Mouse (Mus musculus): ENCODE data around the gene Rab8b. TPM values are rescaled to one million over a fixed set of nuclear protein-coding genes. Genes with fewer than 3 reads are reported as not detected.

Gene Rab8b
- total RNA-seq (2014; fragmentation: Nextera tagmentation) (37.5 and 39.6 TPM in 2 replicates), total RNA-seq (2017) (75.2 and 76.0 TPM in 2 replicates)

DNA sequence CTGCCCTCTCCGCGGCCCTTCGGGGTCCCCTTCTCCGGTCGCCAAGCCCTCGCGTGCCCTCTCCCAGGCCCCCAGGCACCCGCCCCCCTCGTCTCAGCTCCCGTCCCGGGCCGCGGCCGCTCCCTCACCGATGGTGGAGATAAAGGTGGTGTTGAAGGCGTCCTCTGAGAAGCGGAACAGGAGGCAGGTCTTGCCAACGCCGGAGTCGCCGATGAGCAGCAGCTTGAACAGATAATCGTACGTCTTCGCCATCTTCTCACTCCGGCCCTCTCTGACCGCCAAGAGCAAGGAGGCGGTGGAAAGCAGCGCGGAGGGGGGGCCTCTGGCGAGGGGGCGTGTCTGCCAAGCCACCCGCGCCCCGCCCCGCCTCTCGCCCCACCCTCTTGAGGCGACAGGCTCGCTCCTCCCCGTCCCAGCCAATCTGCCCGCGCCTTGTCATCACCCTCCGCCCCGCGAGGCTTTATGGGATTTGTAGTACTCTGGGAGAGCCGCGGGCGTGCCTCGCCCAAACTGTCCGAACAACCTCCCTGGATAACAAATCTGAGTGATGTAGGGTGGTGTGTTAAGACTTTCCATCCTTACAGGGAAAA, at the start of gene Rab8b:
Gene Rab8b, minus strand, starts transcription at position 306 of the 590 bp plus-strand sequence.
- peak; percentile 88 for ATAC-seq (replicated peaks; ENCODE audit: poor library complexity, severe bottlenecking)

DNA sequence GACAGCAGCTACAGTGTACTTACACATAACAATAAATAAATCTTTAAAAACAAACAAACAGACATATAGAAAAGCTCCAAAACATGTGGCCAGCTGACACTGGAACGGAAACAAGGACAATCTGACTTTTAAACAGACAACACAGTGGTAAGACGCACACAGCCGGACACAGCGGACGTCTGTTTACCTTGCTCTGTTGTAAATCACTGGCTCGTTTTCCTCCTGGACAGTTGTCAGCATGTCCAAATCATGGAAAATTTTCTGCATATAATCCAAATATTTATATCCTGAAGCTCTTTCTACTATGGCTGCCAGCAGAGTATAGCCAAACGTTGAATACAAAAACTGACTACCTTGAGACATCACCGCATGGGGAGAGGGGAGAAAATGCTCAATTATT, 48.0 kb upstream of the Rab8b start:
- ATAC-seq (replicated peaks; ENCODE audit: poor library complexity, severe bottlenecking) = no peak

DNA sequence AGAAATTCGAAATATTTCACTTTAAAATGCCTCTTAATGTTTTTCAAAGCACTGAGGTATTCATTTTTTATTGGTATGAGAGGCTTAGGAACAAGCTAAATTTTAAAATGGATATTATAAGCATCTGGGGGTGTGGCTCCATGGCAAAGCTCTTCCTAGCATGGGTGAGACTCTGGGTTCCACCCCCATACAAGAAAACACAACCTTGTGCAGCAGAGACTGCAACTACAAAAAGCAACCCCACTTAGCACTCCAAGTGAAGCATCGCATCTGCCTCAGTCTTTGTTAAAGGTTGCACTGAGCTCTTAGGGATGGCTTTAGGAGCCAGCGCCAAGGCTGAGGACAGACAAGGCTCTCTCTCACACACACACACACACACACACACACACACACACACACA, 42.0 kb upstream of the Rab8b start:
- ATAC-seq (replicated peaks; ENCODE audit: poor library complexity, severe bottlenecking) = no peak

DNA sequence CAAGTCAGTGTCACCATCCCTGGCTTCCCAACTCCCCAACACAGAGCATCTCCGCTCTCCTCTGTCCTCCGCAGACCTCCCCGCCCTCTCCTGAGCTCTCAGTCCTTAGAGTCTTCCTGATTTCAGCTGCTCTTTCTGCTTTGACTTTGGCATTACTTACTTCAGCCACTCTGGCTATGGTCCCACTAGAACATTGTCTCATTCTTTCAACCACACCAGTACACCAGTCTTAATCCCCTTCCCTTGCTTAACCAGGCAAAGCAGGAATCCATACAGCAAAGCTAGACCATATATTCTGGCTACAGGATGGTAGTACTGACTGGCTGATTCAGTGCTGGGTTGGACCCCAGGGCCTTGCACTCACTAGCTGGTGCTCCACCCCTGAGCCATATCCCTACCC, 38.0 kb upstream of the Rab8b start:
- no peak for ATAC-seq (replicated peaks; ENCODE audit: poor library complexity, severe bottlenecking)

DNA sequence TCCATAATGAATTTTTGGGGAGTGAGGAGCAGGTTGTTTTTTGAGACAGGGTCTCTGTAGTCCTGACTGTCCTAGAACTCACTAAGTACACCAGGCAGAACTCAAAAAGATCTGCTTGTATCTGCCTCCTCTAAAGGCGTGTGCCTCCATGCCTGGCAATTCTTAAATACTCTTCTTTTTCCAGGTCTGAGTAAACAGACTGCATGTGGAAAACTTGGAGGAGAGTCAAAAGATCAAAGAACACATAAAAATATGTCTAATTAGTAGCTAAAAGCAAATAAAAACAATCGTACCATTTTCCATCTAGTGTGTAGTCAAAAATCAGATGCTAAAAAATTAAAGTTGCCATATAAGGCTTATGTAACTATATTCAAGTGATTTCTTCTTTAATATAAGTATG, 33.4 kb upstream of the Rab8b start:
- no peak for ATAC-seq (replicated peaks; ENCODE audit: poor library complexity, severe bottlenecking)

DNA sequence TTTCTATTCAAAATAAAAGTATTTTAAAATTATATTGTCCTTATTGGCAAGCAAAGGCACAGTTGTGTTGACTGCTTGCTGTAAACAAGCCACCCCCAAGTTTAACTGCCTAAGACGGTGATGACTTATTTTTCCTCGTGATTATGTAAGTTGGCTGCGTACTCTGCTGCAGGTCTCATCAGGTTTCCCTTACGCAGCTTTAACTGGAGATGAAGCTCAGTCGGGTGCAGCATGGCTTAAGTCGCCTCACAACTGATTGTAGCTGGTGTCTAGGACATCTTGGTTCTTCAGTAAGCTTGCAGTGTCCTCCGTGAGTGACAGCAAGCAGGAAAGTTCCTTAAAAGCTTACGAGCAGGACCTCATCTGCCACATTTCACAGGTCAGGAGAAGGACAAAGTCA, 32.8 kb upstream of the Rab8b start:
- no peak for ATAC-seq (replicated peaks; ENCODE audit: poor library complexity, severe bottlenecking)

DNA sequence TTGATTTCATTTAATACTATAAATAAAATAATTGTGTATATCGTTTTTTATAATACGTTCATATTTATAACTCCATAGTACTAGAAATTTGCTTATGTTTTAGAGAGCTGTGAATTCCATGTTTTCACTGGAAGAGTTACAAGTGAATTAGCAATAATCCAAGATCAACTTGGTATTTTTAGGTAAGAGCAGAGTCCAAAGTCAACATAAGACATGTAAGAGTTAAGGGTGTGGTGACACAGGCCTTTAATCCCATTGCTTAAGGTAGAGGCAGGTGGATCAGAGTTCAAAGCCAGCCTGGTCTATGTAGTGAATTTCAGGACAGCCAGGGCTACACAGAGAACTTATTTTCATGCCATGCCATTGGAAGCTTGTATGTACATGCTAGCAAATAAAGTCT, 29.0 kb upstream of the Rab8b start:
- no peak for ATAC-seq (replicated peaks; ENCODE audit: poor library complexity, severe bottlenecking)

DNA sequence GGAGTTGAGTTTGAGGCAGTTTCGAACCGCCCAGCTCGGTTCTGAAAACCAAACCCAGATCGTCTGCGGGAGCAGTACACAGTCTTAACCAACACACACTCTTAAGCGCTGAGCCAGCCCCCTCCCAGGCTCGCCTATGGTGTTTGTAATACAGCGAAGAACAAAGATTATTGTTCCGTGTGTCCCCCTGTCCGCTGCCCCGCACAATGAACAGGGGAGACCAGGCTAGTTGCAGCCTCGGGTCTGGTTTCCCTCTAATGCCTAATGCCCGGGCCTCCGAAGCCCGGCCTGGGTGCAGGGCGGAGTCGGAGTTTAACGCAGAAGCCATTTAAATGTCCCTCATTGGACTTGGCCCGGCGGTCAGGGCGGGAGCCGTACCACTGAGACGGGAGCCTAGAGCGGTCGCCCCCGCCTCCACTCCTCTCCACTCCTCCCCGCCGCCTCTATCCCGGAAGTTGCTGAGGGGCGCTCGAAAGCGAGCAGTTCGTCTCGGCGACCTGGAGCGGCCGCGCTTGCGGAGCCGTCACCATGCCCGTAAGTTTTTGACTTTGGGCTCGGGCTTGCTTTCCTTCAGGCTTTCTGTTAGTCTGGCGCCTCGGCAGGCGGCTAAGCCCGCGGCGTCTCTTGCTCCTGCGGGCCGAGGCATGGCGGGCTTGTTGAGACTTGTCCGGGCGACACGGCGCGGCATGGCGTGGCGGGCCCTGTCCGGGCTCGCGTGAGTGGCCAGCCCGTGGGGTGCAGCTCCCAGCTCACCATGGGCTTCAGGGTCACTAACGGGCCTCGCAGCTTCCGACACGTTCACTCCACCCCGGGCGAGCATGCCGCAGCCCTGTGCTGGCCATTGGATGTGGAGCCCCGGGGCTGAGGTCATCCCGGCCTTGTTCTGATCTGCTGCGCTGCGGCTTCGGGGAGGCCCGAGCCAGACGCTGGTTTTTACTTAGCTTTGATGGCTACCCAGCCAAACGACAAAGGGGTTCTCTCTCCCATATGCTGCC, 26.5 kb upstream of the Rab8b start, which contains the start of gene Rps27l:
Gene Rps27l, plus strand, starts transcription at position 440 of the 995 bp plus-strand sequence.
- ATAC-seq (replicated peaks; ENCODE audit: poor library complexity, severe bottlenecking) = peak; percentile 98

DNA sequence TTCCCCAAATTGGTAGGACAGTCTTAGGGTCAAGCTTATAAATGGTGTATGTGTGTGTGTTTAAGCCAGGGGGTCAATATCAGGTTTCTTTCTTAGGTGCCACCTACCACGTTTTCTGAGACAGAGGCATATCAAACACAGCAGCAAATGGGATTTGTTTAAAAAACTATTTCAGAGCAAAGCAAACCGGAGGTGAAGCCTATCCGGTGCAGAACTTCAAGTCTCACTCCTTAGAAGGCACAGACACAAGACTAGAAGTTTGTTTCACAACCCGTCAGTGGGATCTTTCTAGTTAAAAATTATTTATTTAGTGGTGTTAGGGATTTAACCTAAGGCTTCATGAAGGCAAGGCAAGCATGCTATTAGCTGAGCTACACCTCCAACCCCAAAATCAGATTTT, 25.7 kb upstream of the Rab8b start:
- ATAC-seq (replicated peaks; ENCODE audit: poor library complexity, severe bottlenecking) = no peak

DNA sequence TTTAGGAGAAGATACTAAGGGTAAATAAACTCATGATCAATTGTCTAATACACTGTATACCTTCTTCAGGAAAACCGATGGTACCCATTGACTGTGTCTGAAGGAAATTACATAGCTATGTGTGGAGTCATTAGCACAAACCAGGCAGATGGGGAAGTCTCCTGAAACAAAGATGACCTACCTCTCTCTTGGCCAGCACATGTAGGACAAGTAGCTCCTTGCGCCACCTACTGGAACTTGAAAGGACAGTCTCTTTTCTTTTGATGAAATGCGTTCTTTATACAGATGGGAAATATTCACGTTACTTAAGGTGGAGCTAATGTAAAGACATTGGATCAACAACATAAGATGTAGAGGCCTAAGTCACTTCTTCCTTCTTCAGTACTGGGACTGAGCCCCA, 19.3 kb upstream of the Rab8b start:
- peak; percentile 93 for ATAC-seq (replicated peaks; ENCODE audit: poor library complexity, severe bottlenecking)

DNA sequence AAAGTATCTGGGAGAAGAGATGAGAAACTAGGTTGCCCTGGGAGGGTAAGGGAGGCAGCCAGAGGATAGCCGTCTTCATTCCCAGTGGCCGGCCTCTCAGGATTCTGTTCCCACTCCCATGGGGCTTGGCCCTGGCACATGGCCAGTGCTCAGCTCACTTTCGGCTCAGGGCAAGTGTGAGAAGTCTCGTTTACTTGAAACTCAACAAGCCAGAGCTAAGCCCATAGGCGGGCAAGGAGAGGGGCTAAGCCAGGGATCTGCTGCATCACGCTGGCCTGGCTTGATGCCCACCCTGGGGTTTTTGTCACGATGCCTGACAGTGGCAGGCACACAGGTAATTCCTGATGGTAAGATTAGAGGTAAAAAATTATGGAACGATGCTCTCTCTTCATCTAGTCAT, 18.0 kb upstream of the Rab8b start:
- ATAC-seq (replicated peaks; ENCODE audit: poor library complexity, severe bottlenecking) = no peak

DNA sequence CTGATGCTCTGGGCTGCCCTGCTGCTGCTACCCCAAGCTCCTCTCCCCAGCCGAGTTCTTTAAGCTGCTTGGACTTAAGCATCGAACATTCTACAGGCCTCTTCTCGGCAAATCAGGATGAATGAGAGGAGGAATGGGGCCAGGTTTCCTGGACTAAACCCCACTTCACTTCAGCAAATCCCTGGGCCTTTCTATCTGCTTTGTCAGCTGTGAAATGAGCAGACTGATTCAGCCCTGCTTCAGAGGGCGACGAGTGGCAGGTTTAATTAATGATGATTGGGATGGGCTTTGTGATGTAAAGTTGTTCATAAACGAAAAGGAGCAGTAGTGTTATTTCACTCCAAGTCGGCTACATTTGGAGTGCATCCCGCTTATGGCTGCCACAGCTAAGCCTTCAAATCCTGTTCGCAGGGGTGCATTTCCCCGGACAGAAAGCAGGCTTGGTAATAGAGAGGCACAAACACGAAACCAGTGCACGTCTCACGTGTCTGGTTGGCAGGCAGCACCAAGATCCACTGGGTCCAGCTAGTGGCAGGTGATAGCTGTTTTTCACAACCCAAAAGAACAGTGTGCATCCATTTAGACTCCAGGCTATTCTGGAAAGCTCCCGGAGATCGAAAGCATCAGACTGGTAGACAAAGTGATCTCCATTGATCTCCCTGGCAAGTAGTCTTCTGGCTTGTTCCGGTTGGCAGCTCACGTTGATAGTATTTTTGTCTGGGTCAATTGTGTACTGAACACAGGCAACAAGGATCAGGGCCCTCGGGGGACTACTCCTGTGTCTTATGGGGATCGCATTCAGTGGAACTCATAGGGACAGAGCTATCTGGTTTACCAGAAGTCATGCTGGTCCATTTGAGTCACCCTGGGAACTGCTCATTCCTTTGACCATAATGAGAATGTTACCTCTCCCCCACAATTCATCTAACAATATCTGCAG, 14.7 kb upstream of the Rab8b start:
- no peak for ATAC-seq (replicated peaks; ENCODE audit: poor library complexity, severe bottlenecking)

DNA sequence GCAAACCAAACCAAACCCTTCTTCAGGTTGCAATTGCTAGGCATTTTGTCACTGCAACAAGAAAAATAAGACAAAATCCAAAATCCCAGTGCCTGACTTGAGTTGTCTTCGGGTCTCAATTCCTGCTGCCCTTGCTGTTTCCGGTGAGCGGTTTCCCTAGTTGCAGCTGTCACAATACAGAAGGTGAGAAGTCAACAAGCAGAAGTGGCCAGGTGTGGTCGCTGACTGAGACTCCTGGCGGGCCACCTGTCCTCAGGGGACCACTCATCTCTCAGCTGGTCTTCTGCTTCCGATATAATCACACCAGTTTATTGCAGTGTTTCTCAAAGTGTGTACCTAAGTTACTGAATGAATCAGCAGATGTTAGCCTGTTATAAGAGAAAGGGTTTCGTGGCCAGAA, 10.9 kb upstream of the Rab8b start:
- ATAC-seq (replicated peaks; ENCODE audit: poor library complexity, severe bottlenecking) = no peak

DNA sequence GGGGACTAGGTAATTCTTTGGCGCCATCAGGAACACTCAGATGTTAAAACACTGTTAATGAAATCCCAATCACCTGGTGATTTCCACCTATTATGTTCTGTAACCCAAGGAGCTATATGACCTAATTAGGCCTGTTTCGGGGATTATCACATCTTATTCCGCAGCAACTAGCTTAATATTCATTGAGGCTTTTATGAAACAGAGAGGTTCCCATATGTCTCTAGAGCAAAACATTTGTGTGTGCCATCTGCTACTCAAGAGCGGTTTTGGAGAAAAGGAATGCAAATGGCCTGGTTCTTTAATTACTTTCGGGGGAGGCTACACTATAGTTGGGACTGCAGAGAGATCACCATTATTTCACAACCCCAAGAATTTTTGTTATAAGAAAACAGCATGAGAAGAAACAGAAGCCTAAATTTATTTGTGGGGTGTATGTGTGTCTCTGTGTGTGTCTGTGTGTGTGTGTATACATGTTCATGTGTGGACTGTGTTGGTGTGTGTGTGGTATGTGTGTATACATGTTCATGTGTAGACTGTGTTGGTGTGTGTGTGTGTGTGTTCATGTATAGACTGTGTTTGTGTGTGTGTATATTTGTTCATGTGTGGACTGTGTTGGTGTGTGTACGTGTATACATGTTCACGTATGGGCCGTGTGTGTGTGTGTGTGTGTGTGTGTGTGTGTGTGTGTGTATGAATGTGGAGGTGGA, 8.4 kb upstream of the Rab8b start:
- ATAC-seq (replicated peaks; ENCODE audit: poor library complexity, severe bottlenecking) = no peak

DNA sequence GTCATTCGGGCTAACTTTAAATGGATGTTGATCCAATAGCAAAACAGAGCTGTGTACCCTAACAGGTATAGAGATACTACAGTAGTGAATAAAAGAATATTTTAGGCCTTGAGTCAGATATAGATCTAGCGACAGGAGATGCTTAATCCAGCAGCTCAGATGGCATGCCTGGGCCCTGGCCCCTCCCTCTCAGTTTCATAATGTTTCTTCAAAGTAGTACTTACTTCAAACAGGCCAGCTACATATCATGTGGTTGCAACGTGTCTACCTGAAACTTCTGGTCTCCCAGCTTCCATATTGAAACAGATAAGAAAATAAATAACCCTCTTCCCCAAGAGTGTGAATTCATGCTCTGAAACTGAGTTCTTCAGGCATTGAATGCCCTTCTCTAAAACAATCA, 6.4 kb upstream of the Rab8b start:
- no peak for ATAC-seq (replicated peaks; ENCODE audit: poor library complexity, severe bottlenecking)

DNA sequence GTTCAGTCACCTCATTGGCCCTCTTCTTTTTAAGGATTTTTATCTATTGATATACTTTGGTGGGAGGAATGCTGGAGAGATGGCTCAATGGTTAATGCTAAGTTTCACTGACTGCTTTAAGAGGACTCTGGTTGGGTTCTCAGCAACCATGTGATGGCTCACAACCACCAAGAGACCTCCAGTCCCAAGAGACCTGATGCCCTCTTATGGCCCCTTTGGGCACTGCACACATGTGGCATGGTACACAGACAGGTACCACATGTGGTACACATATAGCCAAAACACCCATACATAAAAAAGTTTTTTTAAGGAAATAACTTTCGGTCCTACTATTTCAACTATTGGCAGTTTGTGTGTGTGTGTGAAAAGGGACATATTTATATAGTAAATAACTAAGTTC, 2.6 kb upstream of the Rab8b start:
- ATAC-seq (replicated peaks; ENCODE audit: poor library complexity, severe bottlenecking) = no peak

DNA sequence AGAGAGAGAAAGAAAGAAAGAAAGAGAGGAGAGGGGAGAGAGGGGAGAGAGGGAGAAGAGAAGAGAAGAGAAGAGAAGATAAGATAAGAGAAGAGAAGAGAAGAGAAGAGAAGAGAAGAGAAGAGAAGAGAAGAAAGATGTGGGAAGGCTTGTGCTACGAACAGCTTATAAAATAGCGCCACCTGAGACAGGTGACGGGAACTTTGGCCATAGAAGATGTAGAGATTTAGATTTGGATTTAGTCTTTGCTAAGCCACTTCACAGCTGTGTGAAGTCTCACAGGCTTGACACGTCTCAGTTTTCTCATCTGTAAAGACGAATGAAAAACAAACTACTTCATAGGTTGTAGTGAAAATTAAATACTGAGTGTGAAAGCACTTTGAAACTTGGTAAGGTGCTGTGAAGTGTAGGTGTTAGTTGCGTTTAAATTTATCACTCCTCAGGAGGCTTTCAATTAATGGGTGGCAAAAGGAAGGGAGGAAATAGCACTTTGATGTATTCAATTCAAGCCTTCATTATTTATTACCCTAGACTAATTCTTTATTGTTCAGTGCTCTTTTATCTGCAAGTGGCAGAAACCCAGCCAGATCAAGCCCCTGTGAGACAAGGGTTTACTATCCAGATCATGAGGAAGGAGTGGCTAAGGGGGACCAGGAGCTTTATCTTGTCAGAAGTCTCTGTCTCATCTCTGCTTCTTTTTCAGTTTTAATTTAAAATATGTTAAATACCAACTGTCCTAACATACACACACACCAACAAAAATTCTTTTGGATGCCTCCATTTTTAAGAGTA, 1.2 kb upstream of the Rab8b start:
- no peak for ATAC-seq (replicated peaks; ENCODE audit: poor library complexity, severe bottlenecking)

DNA sequence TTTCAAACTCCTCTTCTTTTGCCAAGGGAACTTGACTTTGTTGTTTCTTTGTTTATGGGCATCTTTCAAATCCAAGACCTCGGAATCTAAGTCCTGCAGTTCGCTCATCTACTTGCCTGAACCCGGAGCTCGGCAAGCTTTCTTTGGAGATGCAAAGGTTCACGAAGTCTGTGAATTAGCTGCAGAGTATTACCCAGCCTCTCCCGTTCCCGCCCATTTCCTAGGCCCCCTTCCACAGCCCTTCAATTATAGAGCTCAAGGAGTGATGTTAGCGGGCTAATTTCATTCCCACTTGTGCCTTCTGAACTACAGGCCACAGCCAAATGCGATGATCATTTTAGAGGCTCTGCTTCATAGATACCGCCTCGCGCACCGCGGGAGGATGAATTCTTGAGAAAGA, 494 bp upstream of the Rab8b start:
- ATAC-seq (replicated peaks; ENCODE audit: poor library complexity, severe bottlenecking) = no peak

DNA sequence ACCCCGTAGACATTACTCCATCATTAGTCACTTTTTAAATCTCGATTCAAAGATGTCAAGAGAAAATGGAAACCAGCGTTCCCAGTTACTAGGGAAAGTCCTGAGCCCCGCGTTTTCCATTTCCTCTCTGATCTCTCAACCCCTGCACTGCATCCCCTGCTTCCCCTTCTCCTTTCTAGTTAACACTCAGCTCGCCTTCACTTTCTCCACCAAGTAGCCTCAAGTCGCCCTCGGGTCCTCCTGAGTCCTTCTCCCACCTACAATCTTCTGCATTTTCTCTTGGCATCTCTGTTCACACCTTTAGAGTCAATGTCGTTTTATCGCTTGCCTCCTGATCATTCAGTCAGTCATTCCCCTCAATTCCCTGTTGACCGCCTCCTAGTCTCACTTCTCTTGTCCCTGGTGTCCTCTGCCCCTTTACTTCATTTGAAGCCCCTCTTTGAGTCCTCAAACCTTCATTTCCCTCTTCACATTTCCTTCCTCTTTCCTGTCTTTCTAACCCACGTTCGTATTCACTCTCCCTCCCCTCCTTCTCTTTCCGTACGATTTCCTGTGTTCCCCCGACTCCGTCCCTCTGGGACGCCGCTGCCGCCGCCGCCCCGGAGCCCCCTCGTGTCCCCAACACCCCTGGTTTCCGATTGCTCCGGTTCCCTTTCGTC, 686 bp downstream of the Rab8b start:
- peak; percentile 34 for ATAC-seq (replicated peaks; ENCODE audit: poor library complexity, severe bottlenecking)

Measured in granulocyte monocyte progenitor cell, adult 5-6 weeks (primary cell).